Mouse (Mus musculus) E14TG2a.4 (cell line): ENCODE measurements around the gene Lhx8.

Experiments
- CTCF ChIP-seq: conservative IDR thresholded peaks from 2 replicates; pipeline ENCODE4 v1.5.1; 2014; ENCODE audit warnings: low read length
- POU5F1 ChIP-seq: IDR thresholded peaks from 2 replicates; pipeline ENCODE4 v1.6.1; 2014; ENCODE audit warnings: low read length, borderline replicate concordance

DNA sequence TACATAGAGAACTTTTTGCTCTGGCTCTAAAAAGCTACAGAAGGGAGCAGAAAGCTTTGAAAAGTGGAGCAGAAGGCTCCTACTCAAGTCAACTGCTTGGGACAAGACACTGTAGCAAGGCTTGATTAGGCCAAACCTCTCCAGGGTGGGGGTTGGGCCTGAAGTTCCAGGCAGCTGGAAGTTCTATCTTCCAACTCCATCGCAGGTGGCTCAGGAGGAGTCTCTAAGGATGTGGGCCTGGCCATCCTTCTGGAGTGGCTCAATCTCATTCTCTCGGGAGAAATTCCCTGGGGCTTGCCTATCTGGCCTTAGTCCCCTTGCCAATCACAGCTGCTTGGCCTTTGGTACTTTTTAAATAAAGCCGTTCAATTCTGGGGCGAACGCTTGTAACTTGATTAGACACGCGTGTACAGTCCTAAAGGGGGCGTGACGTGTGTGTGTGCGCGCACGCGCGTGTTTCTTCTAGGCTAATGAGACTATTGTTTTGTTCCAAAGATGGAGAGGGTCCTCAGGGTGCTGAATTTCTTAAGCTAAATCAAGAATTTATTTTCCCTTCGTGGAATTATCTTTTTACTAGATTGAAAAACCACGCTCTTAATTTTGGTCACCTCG is 9.3 kb upstream of the Lhx8 start:
- TF ChIP-seq CTCF (no peak), POU5F1 (no peak)
